24 mouse cellular contexts compared by ENCODE assay signal in the genomic region with DNA sequence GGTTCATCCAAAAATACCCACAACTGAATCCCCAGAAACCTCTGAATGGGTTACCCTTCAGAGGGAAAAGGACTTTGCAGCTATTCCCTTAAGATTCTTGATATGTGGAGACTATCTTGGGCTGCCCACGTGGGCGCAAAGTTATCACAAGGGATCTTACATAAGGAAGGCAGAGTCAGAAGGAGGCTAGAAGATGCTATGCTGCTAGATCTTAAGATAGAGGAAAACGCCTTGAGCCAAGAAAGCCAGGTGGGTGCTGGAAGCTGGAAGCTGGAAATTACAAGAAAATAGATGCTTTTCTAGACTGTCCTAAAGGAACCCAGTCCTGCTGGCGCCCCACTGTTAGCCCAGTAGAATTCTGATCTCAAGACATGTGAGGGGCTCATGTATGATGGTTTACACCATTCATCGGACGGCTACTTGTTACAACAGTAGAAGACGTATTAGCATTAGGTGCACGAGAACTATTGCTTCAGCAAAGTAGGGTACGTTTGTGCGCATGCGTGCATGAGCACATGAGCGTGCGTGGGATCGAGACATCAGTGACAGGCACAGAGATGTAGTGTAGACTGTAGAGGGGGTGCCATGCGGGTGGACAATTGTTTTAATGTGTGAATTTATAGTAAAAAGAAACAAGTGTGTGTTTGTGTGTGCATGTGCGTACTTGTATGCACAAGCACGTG. TPM values are rescaled to one million over a fixed set of nuclear protein-coding genes. Genes with fewer than 3 reads are reported as not detected.
A peak's percentile ranks its signal among the peaks of the same experiment; 100 is the strongest.
DNase-seq lines count a peak whose midpoint lies in the region; ATAC-seq and TF ChIP-seq lines count a peak whose summit lies in the region.
"Had no signal": no experiment of that assay in that cellular context is flagged by ENCODE, and none has a peak within 500 bp of the region (broad histone marks: within the 10 kb centered on the region; RNA-seq: fewer than 3 reads in every experiment).

No protein-coding gene starts in this region.

- no peaks in the 10 kb centered on the region for H3K36me3 ChIP-seq in intestine, postnatal 0 days (ENCODE audit: control insufficient read depth, insufficient read depth)
- H3K36me3 ChIP-seq in hindbrain, embryonic 11.5 days (ENCODE audit: control insufficient read depth, insufficient read depth, low read length): no peaks in the 10 kb centered on the region
- H3K36me3 ChIP-seq: forebrain, embryonic 15.5 days; intestine, embryonic 15.5 days; limb, embryonic 12.5 days had no signal

- intact Hi-C loops in left cerebral cortex, postnatal 14 days (cut with DNase I): no loop called here

- no peak overlapping the region for H3K9ac ChIP-seq in intestine, postnatal 0 days (ENCODE audit: low read depth, low read length)
- no peak overlapping the region for H3K9ac ChIP-seq in hindbrain, embryonic 11.5 days (ENCODE audit: low read depth, low read length)
- H3K9ac ChIP-seq: forebrain, embryonic 15.5 days; intestine, embryonic 15.5 days; limb, embryonic 12.5 days; midbrain, embryonic 12.5 days had no signal

- DNase-seq in frontal cortex, postnatal 25 days (ENCODE audit: low spot score in 2 of 2): no peak
- peak; percentile 88 for DNase-seq in right cerebral cortex, adult 18-20 months
- DNase-seq in right cerebral cortex, postnatal 4 days: no peak
- peak; percentile 67 to 85 for DNase-seq in left cerebral cortex, postnatal 14 days (ENCODE audit: low spot score in 2 of 2)
- DNase-seq in right cerebral cortex, postnatal 36 days (ENCODE audit: low spot score in 2 of 2): peak; percentile 72 to 89
- DNase-seq in hindbrain, embryonic 11.5 days (ENCODE audit: low spot score): no peak
- DNase-seq: adrenal gland, postnatal 10 days; cerebellum, adult 2 months; cerebellum, postnatal 36 days; gastrocnemius, adult 2 months; kidney, postnatal 25 days; lung, adult 18-20 months; lung, postnatal 10 days; retina, postnatal 1 day; thymus, postnatal 36 days had no signal

- H3K4me3 ChIP-seq in intestine, postnatal 0 days (ENCODE audit: low read depth, low read length): no peak overlapping the region
- no peak overlapping the region for H3K4me3 ChIP-seq in hindbrain, embryonic 11.5 days (ENCODE audit: low read depth, low read length)
- H3K4me3 ChIP-seq: forebrain, embryonic 15.5 days; gastrocnemius, adult 2 months; intestine, embryonic 15.5 days; limb, embryonic 12.5 days; midbrain, embryonic 12.5 days had no signal

- H3K27me3 ChIP-seq in intestine, postnatal 0 days (replicated peaks; ENCODE audit: control insufficient read depth, insufficient read depth, low read length): no peaks in the 10 kb centered on the region
- no peaks in the 10 kb centered on the region for H3K27me3 ChIP-seq in hindbrain, embryonic 11.5 days (ENCODE audit: control insufficient read depth, insufficient read depth, low read length)
- H3K27me3 ChIP-seq: forebrain, embryonic 15.5 days; intestine, embryonic 15.5 days; midbrain, embryonic 12.5 days had no signal

- peak; percentile 76 for ATAC-seq in frontal cortex, adult (ENCODE audit: low TSS enrichment)
- ATAC-seq in intestine, postnatal 0 days: no peak
- ATAC-seq in hindbrain, embryonic 11.5 days (ENCODE audit: low FRiP score): no peak
- ATAC-seq: forebrain, embryonic 15.5 days; hindbrain, embryonic 16.5 days; intestine, embryonic 15.5 days had no signal

- no peaks in the 10 kb centered on the region for H3K9me3 ChIP-seq in intestine, postnatal 0 days (ENCODE audit: control insufficient read depth)
- no peaks in the 10 kb centered on the region for H3K9me3 ChIP-seq in hindbrain, embryonic 11.5 days (ENCODE audit: control insufficient read depth, low read length)
- H3K9me3 ChIP-seq: forebrain, embryonic 15.5 days; intestine, embryonic 15.5 days; limb, embryonic 12.5 days; midbrain, embryonic 12.5 days had no signal

- WGBS in intestine, postnatal 0 days: 92% methylated on average over 17 of the region's 17 CpGs
- 92% methylated on average over 17 of the region's 17 CpGs for WGBS in hindbrain, embryonic 11.5 days

- no peak for TF ChIP-seq CTCF in intestine, postnatal 0 days (IDR thresholded peaks at IDR 0.05; ENCODE audit: low read depth)

- no peak overlapping the region for H3K4me2 ChIP-seq in intestine, postnatal 0 days (replicated peaks; ENCODE audit: low read depth)
- H3K4me2 ChIP-seq in hindbrain, embryonic 11.5 days (replicated peaks; ENCODE audit: low read depth, low read length): no peak overlapping the region
- H3K4me2 ChIP-seq: forebrain, embryonic 15.5 days; heart, embryonic 11.5 days; intestine, embryonic 15.5 days; limb, embryonic 12.5 days; liver, embryonic 11.5 days; midbrain, embryonic 12.5 days had no signal

- no peaks in the 10 kb centered on the region for H3K4me1 ChIP-seq in intestine, postnatal 0 days (replicated peaks; ENCODE audit: control insufficient read depth, insufficient read depth, low read length)
- no peaks in the 10 kb centered on the region for H3K4me1 ChIP-seq in hindbrain, embryonic 11.5 days (replicated peaks; ENCODE audit: control insufficient read depth, insufficient read depth, low read length)
- H3K4me1 ChIP-seq: forebrain, embryonic 15.5 days; intestine, embryonic 15.5 days had no signal

- H3K27ac ChIP-seq in intestine, postnatal 0 days (ENCODE audit: low read depth, low read length): no peak overlapping the region
- H3K27ac ChIP-seq in hindbrain, embryonic 11.5 days (ENCODE audit: low read depth, low read length): no peak overlapping the region
- H3K27ac ChIP-seq: forebrain, embryonic 15.5 days; gastrocnemius, adult 2 months; intestine, embryonic 15.5 days; limb, embryonic 12.5 days; midbrain, embryonic 12.5 days had no signal

RNA-seq across cellular contexts. Expression of a gene that starts 31.1 kb away (rescaled TPM):
- 1 to 10 TPM; 2.2 to 3.1 TPM for total RNA-seq in left cerebral cortex, postnatal 14 days (2021)
- polyA plus RNA-seq in intestine, postnatal 0 days (2015; fragmentation: Nextera tagmentation; extraction: Ambion mirVana): 8.1 and 8.2 TPM in 2 replicates
- polyA plus RNA-seq in hindbrain, embryonic 11.5 days (2014; fragmentation: Nextera tagmentation; extraction: Ambion mirVana): 6.6 and 6.8 TPM in 2 replicates

Comparison
In these comparisons a context has a peak if more than half of its experiments do, and no peak if none do; other contexts are left out.
1. DNase-seq: peak in right cerebral cortex, adult 18-20 months (single experiment), left cerebral cortex, postnatal 14 days (2 of 2) and right cerebral cortex, postnatal 36 days (2 of 2); none in frontal cortex, postnatal 25 days (0 of 2), right cerebral cortex, postnatal 4 days (single experiment) and hindbrain, embryonic 11.5 days (single experiment).